Mouse (Mus musculus): ENCODE data around the gene Usp36. TPM values are rescaled to one million over a fixed set of nuclear protein-coding genes. Genes with fewer than 3 reads are reported as not detected.

Gene Usp36
- polyA plus RNA-seq, 1 experiment from 2014 or later, result 19.9 TPM

DNA sequence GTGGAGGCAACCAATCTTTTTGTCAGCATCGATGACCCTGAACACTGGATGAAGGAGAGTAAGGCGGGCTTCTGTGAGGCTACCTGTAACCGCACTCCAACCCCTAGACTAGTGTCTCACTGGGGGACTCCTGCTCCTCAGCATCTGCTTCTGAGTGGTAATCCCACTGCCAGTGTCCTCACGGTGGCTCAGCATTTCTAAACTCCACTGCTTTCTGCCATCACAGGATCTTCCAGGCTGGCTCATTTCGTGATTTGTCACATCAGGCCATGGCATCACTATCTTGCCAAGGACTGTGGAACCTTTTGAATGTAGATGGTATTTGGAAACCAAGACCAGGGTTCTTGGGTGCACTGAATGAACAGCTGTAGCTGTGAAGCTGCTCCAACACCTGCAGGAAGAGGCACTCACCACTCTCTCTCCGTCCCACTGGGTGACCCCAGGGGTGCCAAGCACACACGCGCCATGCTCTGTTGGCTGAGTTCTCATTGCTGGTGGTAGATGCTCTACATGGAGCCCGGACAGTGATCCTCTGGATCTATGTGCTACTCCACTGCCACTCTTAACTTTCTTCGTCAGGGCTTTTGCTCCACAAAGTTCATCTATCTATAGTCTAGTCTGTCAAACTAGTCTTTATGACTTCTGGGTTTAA lies 66.5 kb downstream of the Usp36 start:
- Histone ChIP-seq H3K36me3 (ENCODE audit: insufficient read depth) (no peaks in the 10 kb centered on the region), H3K4me1 (ENCODE audit: insufficient read depth) (no peaks in the 10 kb centered on the region), H3K27ac (ENCODE audit: low read depth) (no peak overlapping the region), H3K4me2 (no peak overlapping the region), H3K27me3 (ENCODE audit: insufficient read depth, low read length) (no peaks in the 10 kb centered on the region), H3K9ac (no peak overlapping the region), H3K4me3 (ENCODE audit: low read depth, low read length) (no peak overlapping the region), H3K9me3 (ENCODE audit: low read depth, low read length) (no peaks in the 10 kb centered on the region)
- TF ChIP-seq CTCF (IDR thresholded peaks at IDR 0.05; ENCODE audit: low read depth), result no peak
- ATAC-seq (ENCODE audit: insufficient read depth) (no peak), DNase-seq (no peak)
- 71% methylated on average over 10 of the region's 10 CpGs for WGBS

DNA sequence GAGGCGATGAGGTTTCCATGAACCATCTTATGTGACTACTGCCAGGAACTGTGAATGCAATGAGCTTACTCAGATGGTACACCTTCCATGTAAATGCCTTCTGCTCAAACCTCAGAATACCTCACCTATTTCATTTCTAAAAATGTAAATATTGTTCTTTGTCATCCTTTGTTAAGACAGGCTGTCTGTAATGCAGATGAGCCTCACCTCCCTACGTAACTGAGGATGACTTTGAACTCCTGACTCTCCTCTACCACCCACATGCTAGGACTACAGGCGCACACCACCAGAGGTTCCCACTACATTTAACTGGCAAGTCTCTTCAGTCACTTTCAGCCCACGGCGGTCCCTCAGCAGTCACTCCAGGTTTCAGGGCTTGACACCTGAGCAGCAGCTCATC lies 67.1 kb downstream of the Usp36 start:
- no peak for DNase-seq
- H3K36me3 ChIP-seq (ENCODE audit: insufficient read depth), result no peaks in the 10 kb centered on the region
- no peak overlapping the region for H3K4me3 ChIP-seq (ENCODE audit: low read depth, low read length)
- 70% methylated on average over 5 of the region's 5 CpGs for WGBS
- H3K27me3 ChIP-seq (ENCODE audit: insufficient read depth, low read length), result no peaks in the 10 kb centered on the region
- ATAC-seq (ENCODE audit: insufficient read depth), result no peak
- no peaks in the 10 kb centered on the region for H3K4me1 ChIP-seq (ENCODE audit: insufficient read depth)
- no peak overlapping the region for H3K27ac ChIP-seq (ENCODE audit: low read depth)
- no peaks in the 10 kb centered on the region for H3K9me3 ChIP-seq (ENCODE audit: low read depth, low read length)
- no peak for TF ChIP-seq CTCF (IDR thresholded peaks at IDR 0.05; ENCODE audit: low read depth)
- H3K9ac ChIP-seq, result no peak overlapping the region
- H3K4me2 ChIP-seq, result no peak overlapping the region

DNA sequence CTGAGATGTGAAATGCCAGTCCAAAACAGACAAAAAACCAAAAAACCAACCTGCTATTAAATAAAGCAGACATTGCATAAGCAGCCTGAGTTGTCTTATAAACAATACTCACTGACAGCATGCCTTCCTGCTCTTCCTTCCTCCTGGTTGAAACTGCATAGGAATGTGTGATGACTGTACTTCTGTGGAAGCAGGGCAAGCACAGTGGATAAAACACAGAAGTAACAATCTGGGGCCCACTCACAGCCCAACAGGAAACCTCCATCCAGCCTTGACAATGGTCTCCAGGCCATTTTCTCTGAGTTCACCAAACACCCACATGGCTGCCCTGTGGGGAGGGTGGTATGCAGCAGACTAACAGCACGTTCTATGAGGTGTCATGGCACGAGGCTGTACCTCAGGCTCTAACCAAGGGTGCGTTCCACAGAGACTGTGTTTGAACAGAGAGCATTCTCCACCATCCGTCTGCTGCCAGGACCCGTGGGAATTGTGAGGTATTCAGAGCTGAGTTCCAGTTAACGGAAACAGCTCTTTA lies 67.6 kb downstream of the Usp36 start:
- no peaks in the 10 kb centered on the region for H3K9me3 ChIP-seq (ENCODE audit: low read depth, low read length)
- H3K36me3 ChIP-seq (ENCODE audit: insufficient read depth), result no peaks in the 10 kb centered on the region
- H3K27me3 ChIP-seq (ENCODE audit: insufficient read depth, low read length), result no peaks in the 10 kb centered on the region
- no peaks in the 10 kb centered on the region for H3K4me1 ChIP-seq (ENCODE audit: insufficient read depth)
- H3K27ac ChIP-seq (ENCODE audit: low read depth), result no peak overlapping the region
- TF ChIP-seq CTCF (IDR thresholded peaks at IDR 0.05; ENCODE audit: low read depth), result no peak
- no peak overlapping the region for H3K4me3 ChIP-seq (ENCODE audit: low read depth, low read length)
- DNase-seq, result no peak
- ATAC-seq (ENCODE audit: insufficient read depth), result no peak
- H3K4me2 ChIP-seq, result no peak overlapping the region
- no peak overlapping the region for H3K9ac ChIP-seq
- 47% methylated on average over 6 of the region's 6 CpGs for WGBS

- H3K9ac ChIP-seq, result no peak overlapping the region
- H3K9me3 ChIP-seq (ENCODE audit: low read depth, low read length), result no peaks in the 10 kb centered on the region
- peak; percentile 81 for TF ChIP-seq CTCF (IDR thresholded peaks at IDR 0.05; ENCODE audit: low read depth)
- no peak overlapping the region for H3K27ac ChIP-seq (ENCODE audit: low read depth)
- 20% methylated on average over 7 of the region's 7 CpGs for WGBS
- no peaks in the 10 kb centered on the region for H3K36me3 ChIP-seq (ENCODE audit: insufficient read depth)
- no peak overlapping the region; the same call in 1 of the 2 replicates for H3K4me2 ChIP-seq
- no peak overlapping the region for H3K4me3 ChIP-seq (ENCODE audit: low read depth, low read length)
- ATAC-seq (ENCODE audit: insufficient read depth) (no peak), DNase-seq (peak; percentile 91)
- H3K4me1 ChIP-seq (ENCODE audit: insufficient read depth), result no peaks in the 10 kb centered on the region
- no peaks in the 10 kb centered on the region for H3K27me3 ChIP-seq (ENCODE audit: insufficient read depth, low read length)
Measured at GRCm38 (mm10) chr11:118220561-118221262, 69.3 kb downstream of the Usp36 start.

- H3K9ac ChIP-seq, result no peak overlapping the region
Measured at GRCm38 (mm10) chr11:118219066-118219465, 71.0 kb downstream of the Usp36 start.

GRCm38 (mm10) chr11:118216468-118216867 lies 73.6 kb downstream of the Usp36 start:
- Histone ChIP-seq H3K27me3 (ENCODE audit: insufficient read depth, low read length) (no peaks in the 10 kb centered on the region), H3K36me3 (ENCODE audit: insufficient read depth) (no peaks in the 10 kb centered on the region), H3K9me3 (ENCODE audit: low read depth, low read length) (no peaks in the 10 kb centered on the region), H3K9ac (no peak overlapping the region), H3K27ac (ENCODE audit: low read depth) (no peak overlapping the region), H3K4me3 (ENCODE audit: low read depth, low read length) (no peak overlapping the region), H3K4me2 (no peak overlapping the region), H3K4me1 (ENCODE audit: insufficient read depth) (no peaks in the 10 kb centered on the region)
- TF ChIP-seq CTCF (IDR thresholded peaks at IDR 0.05; ENCODE audit: low read depth), result no peak
- WGBS, result 70% methylated on average over 6 of the region's 6 CpGs
- no peak for DNase-seq
- no peak for ATAC-seq (ENCODE audit: insufficient read depth)

More at GRCm38 (mm10) chr11:118219066-118219465, 71.0 kb downstream of the Usp36 start:
- Histone ChIP-seq H3K4me2 (no peak overlapping the region), H3K4me3 (ENCODE audit: low read depth, low read length) (no peak overlapping the region), H3K9me3 (ENCODE audit: low read depth, low read length) (no peaks in the 10 kb centered on the region), H3K4me1 (ENCODE audit: insufficient read depth) (no peaks in the 10 kb centered on the region), H3K36me3 (ENCODE audit: insufficient read depth) (no peaks in the 10 kb centered on the region), H3K27ac (ENCODE audit: low read depth) (no peak overlapping the region), H3K27me3 (ENCODE audit: insufficient read depth, low read length) (no peaks in the 10 kb centered on the region)
- no peak for ATAC-seq (ENCODE audit: insufficient read depth)
- TF ChIP-seq CTCF (IDR thresholded peaks at IDR 0.05; ENCODE audit: low read depth), result no peak
- no peak for DNase-seq
- 91% methylated on average over 4 of the region's 4 CpGs for WGBS

DNA sequence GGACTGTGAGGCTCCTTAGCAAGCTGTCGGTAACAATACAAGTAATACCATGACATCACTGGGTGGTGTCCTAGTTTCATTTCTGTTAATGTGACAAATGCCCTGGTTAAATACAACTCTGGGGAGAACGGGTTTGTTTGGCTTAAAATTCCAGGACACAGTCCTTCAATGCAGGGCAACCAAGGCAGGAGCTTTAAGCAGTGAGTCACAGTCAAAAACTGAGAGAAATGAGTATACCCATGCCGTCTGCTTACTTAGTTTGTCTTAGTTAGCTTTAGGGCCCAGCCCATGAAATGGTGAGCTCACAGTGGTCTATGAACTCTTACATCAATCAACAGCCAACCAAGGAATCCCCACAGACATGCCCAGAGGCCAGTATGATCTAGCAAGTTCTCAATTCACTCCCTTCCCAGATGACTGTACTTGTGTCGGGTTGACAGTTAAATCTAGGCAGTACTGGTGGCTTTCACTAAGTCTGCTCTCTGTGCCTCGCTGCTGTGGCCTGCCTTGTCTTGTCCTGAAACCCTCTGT lies 74.1 kb downstream of the Usp36 start:
- no peak for ATAC-seq (ENCODE audit: insufficient read depth)
- WGBS, result 55% methylated on average over 5 of the region's 5 CpGs
- Histone ChIP-seq H3K9ac (no peak overlapping the region), H3K4me1 (ENCODE audit: insufficient read depth) (no peaks in the 10 kb centered on the region), H3K36me3 (ENCODE audit: insufficient read depth) (no peaks in the 10 kb centered on the region), H3K9me3 (ENCODE audit: low read depth, low read length) (no peaks in the 10 kb centered on the region), H3K27me3 (ENCODE audit: insufficient read depth, low read length) (no peaks in the 10 kb centered on the region), H3K4me2 (no peak overlapping the region), H3K4me3 (ENCODE audit: low read depth, low read length) (no peak overlapping the region), H3K27ac (ENCODE audit: low read depth) (no peak overlapping the region)
- no peak for DNase-seq
- TF ChIP-seq CTCF (IDR thresholded peaks at IDR 0.05; ENCODE audit: low read depth), result no peak

Measured in lung, embryonic 14.5 days (tissue).